31 mouse cellular contexts compared by ENCODE assay signal in the genomic region with DNA sequence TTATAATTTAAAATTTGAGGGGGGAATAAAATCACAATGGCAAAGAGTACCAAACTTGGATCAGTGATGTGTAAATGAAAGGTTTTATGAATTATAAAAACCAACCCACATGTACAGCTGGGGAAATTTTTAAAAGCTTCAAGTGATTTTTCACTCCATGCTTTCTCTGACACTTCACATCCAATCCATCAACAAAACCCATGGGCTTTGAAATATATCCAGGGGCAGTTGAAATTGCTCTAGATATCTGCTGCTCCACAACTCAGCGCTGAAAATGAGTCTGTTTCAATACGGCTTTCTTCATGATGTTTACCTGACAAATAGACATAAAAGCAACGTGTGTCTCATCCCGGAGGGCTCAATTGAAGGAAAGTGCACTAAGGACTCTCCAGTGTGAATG.
"Had no signal": no experiment of that assay in that cellular context is flagged by ENCODE, and none has a peak within 500 bp of the region (broad histone marks: within the 10 kb centered on the region; RNA-seq: fewer than 3 reads in every experiment).

No protein-coding gene starts in this region.

- DNase-seq: left cerebral cortex, postnatal 4 days; liver; liver, embryonic 13.5 days; liver, postnatal 0 days; lung, adult 18-20 months; lung, adult 2 months; lung, embryonic 14.5 days; lung, postnatal 10 days; lung, postnatal 14 days; lung, postnatal 36 days; lung, postnatal 4 days; midbrain, embryonic 14.5 days had no signal

- H3K4me3 ChIP-seq: limb, embryonic 10.5 days; limb, embryonic 12.5 days; limb, embryonic 13.5 days; limb, embryonic 15.5 days; liver, embryonic 12.5 days; liver, embryonic 13.5 days; liver, embryonic 15.5 days; lung, embryonic 15.5 days; megakaryocyte, embryonic 14.5 days; midbrain, embryonic 10.5 days; midbrain, embryonic 12.5 days; midbrain, embryonic 13.5 days; midbrain, embryonic 15.5 days; myocyte had no signal

- H3K27ac ChIP-seq: limb, embryonic 10.5 days; limb, embryonic 12.5 days; limb, embryonic 13.5 days; limb, embryonic 15.5 days; liver, embryonic 12.5 days; liver, embryonic 13.5 days; liver, embryonic 14.5 days; liver, embryonic 15.5 days; lung, embryonic 15.5 days; macrophage; midbrain, embryonic 10.5 days; midbrain, embryonic 12.5 days; midbrain, embryonic 13.5 days; midbrain, embryonic 15.5 days had no signal

- H3K4me2 ChIP-seq: limb, embryonic 12.5 days; limb, embryonic 13.5 days; limb, embryonic 15.5 days; liver, embryonic 11.5 days; liver, embryonic 12.5 days; liver, embryonic 13.5 days; liver, embryonic 15.5 days; lung, embryonic 14.5 days; lung, embryonic 15.5 days; midbrain, embryonic 11.5 days; midbrain, embryonic 12.5 days; midbrain, embryonic 13.5 days; midbrain, embryonic 15.5 days had no signal

- H3K9ac ChIP-seq: limb, embryonic 12.5 days; limb, embryonic 13.5 days; limb, embryonic 15.5 days; liver, embryonic 12.5 days; liver, embryonic 13.5 days; liver, embryonic 14.5 days; liver, embryonic 15.5 days; liver, postnatal 0 days; lung, embryonic 14.5 days; lung, embryonic 15.5 days; midbrain, embryonic 12.5 days; midbrain, embryonic 13.5 days; midbrain, embryonic 15.5 days had no signal

- H3K9me3 ChIP-seq: limb, embryonic 10.5 days; limb, embryonic 12.5 days; limb, embryonic 13.5 days; limb, embryonic 15.5 days; liver, embryonic 12.5 days; liver, embryonic 13.5 days; liver, embryonic 15.5 days; lung, embryonic 15.5 days; megakaryocyte, embryonic 14.5 days; midbrain, embryonic 10.5 days; midbrain, embryonic 12.5 days; midbrain, embryonic 13.5 days; midbrain, embryonic 15.5 days had no signal

- ATAC-seq: liver, embryonic 12.5 days; liver, postnatal 0 days; lung, postnatal 0 days; midbrain, embryonic 13.5 days; midbrain, embryonic 15.5 days; midbrain, embryonic 16.5 days had no signal

- H3K36me3 ChIP-seq: limb, embryonic 10.5 days; limb, embryonic 12.5 days; limb, embryonic 13.5 days; limb, embryonic 15.5 days; liver, embryonic 12.5 days; liver, embryonic 13.5 days; liver, embryonic 15.5 days; lung, embryonic 15.5 days; midbrain, embryonic 10.5 days; midbrain, embryonic 12.5 days; midbrain, embryonic 13.5 days; midbrain, embryonic 15.5 days had no signal

- H3K4me1 ChIP-seq: limb, embryonic 10.5 days; limb, embryonic 12.5 days; limb, embryonic 13.5 days; limb, embryonic 15.5 days; liver, embryonic 12.5 days; liver, embryonic 13.5 days; liver, embryonic 15.5 days; lung, embryonic 15.5 days; megakaryocyte, embryonic 14.5 days; midbrain, embryonic 10.5 days; midbrain, embryonic 12.5 days; midbrain, embryonic 13.5 days; midbrain, embryonic 15.5 days had no signal

- H3K27me3 ChIP-seq: limb, embryonic 12.5 days; limb, embryonic 13.5 days; limb, embryonic 15.5 days; liver, embryonic 12.5 days; liver, embryonic 13.5 days; liver, embryonic 15.5 days; lung, embryonic 15.5 days; megakaryocyte, embryonic 14.5 days; midbrain, embryonic 12.5 days; midbrain, embryonic 13.5 days; midbrain, embryonic 15.5 days had no signal
